Mouse (Mus musculus) liver, postnatal 0 days (tissue): ENCODE measurements around the gene Tmem167b. TPM values are rescaled to one million over a fixed set of nuclear protein-coding genes. Genes with fewer than 3 reads are reported as not detected.

ENCODE experiments used
- ATAC-seq: fragments of 200-750 bp; cut with Nextera tagmentation; 2 replicates; pipeline ENCODE4 v1.8.0; 2017; ENCODE audit warnings: mild to moderate bottlenecking, moderate library complexity
- DNase-seq: peaks from one replicate; pipeline ENCODE4 v3.0.0-alpha.2; 2016
- H3K27ac ChIP-seq: fragments of 300-500 bp; sonication (generic); 2 replicates; pipeline ENCODE4 v1.5.1; 2014; ENCODE audit warnings: antibody characterized with exemption, moderate library complexity, mild to moderate bottlenecking, low read depth
- H3K27me3 ChIP-seq: fragments of 300-500 bp; sonication (generic); 2 replicates; pipeline ENCODE4 v1.6.1; 2014; ENCODE audit warnings: low read length, control low read depth, mixed read lengths; ENCODE audit not compliant: insufficient read depth
- H3K36me3 ChIP-seq: fragments of 300-500 bp; sonication (generic); replicated peaks from 2 replicates; pipeline ENCODE4 v1.6.1; 2014; ENCODE audit warnings: mild to moderate bottlenecking, control low read depth, low read length, moderate library complexity, mixed read lengths; ENCODE audit not compliant: insufficient read depth
- H3K4me1 ChIP-seq: fragments of 300-500 bp; sonication (generic); 2 replicates; pipeline ENCODE4 v1.6.1; 2014; ENCODE audit warnings: antibody characterized with exemption, mild to moderate bottlenecking, control low read depth; ENCODE audit not compliant: insufficient read depth
- H3K4me2 ChIP-seq: fragments of 300-500 bp; sonication (generic); 2 replicates; pipeline ENCODE4 v1.6.1; 2014; ENCODE audit warnings: low read depth, mild to moderate bottlenecking, low read length, moderate library complexity, mixed read lengths
- H3K4me3 ChIP-seq: fragments of 300-500 bp; sonication (generic); 2 replicates; pipeline ENCODE4 v1.5.1; 2014; ENCODE audit warnings: low read depth, low read length
- H3K9ac ChIP-seq: fragments of 300-500 bp; sonication (generic); replicated peaks from 2 replicates; pipeline ENCODE4 v1.6.1; 2014; ENCODE audit warnings: mild to moderate bottlenecking, moderate library complexity
- H3K9me3 ChIP-seq: fragments of 300-500 bp; sonication (generic); 2 replicates; pipeline ENCODE4 v1.6.1; 2016; ENCODE audit warnings: mild to moderate bottlenecking, control low read depth, low read length, mixed read lengths
- CTCF ChIP-seq: sonication (generic); IDR thresholded peaks from 2 replicates; pipeline ENCODE4 v1.5.1; 2016; ENCODE audit warnings: antibody characterized with exemption, low read depth
- EP300 ChIP-seq: IDR thresholded peaks from 2 replicates; pipeline ENCODE4 v1.6.1; 2016; ENCODE audit warnings: antibody characterized with exemption, low read depth, mild to moderate bottlenecking
- WGBS: fragments of 180-500 bp; shearing (Covaris S2); extraction: QIAGEN DNeasy Blood & Tissue Kit; methylation state at CpG from one replicate; pipeline ENCODE4 v1.1.7; 2014; ENCODE audit not compliant: insufficient replicate concordance; 5-methylcytosine and 5-hydroxymethylcytosine counted together
- microRNA-seq: library from miRNA; unstranded; fragments of <30 nt; microRNA quantifications from one replicate; pipeline ENCODE4, GENCODE M21; 2016
- polyA plus RNA-seq: library from polyadenylated mRNA; unstranded; fragments of >200 nt; fragmentation: Nextera tagmentation; extraction: Ambion mirVana; gene quantifications from 2 replicates; pipeline ENCODE4 v1.2.1, GENCODE M21; 2015

The Tmem167b gene
- polyA plus RNA-seq, 1 experiment from 2014 or later, result 12.6 TPM

DNA sequence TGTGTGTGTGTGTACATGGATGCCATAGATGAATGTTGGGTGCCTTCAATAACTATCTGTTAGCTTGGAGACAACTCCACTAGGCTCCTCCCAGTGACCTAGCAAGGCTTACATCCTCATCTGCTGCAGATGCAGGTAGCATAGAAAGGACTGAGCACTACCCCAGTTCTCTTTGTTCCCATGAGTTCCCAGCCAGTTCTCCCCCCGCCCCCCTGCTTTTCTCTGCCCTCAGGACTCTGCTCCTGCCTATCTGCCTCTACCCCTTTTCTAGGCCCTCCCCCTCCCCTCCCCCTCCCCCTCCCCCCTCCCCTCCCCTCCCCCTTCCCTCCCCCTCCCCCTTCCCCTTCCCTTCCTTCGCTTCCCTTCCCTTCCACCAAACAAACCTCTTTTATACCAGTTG, 52.1 kb downstream of the Tmem167b start:
- Histone ChIP-seq H3K9me3 (no peaks in the 10 kb centered on the region), H3K27ac (no peak overlapping the region), H3K4me1 (0 out of 2 replicates have a peak, but pooled peaks cover 4% of the 10 kb centered on the region), H3K9ac (no peak overlapping the region), H3K27me3 (no peaks in the 10 kb centered on the region), H3K36me3 (no peaks in the 10 kb centered on the region), H3K4me3 (no peak overlapping the region), H3K4me2 (no peak overlapping the region)
- DNase-seq (no peak), ATAC-seq (no peak)
- WGBS, result 60% methylated on average over 1 of the region's 2 CpGs
- no peak for TF ChIP-seq EP300
- no peak for TF ChIP-seq CTCF

DNA sequence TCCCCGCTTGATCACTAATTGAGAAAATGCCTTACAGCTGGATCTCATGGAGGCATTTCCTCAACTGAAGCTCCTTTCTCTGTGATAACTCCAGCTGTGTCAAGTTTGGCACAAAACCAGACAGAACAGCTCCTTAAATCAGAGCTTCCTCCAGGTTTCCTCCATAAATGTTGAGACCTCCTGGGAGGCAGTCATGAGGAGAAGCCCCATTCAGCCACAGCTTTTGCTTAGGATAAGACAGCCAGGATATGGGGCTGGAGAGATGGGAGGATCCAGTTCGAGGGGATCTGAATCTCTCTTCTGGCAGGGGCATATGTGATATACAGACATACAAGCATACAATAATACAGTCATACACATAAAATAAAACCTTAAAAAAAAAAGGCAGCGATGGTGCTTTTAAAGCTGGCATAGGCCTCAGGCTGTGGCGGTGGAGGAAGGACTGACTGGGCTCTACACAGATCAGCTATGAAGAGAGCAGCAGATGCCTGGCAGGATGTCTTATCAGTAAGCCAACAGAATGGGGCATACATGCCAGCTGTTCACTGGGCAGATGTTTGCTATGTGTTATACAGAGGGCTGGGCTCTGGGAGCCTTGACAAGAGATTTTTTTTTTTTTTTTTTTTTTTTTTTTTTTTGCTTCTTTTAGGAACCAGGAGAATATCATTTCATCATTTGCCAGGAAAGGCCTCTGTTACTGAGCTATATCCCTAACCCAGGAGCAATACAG, 53.4 kb downstream of the Tmem167b start:
- H3K4me3 ChIP-seq, result no peak overlapping the region
- whole genome bisulfite sequencing, result 60% methylated on average over 3 of the region's 4 CpGs
- H3K4me2 ChIP-seq, result no peak overlapping the region
- H3K36me3 ChIP-seq, result no peaks in the 10 kb centered on the region
- H3K27me3 ChIP-seq, result 0 out of 2 replicates have a peak, but pooled peaks cover 3% of the 10 kb centered on the region
- peak; percentile 50 for DNase-seq
- H3K9me3 ChIP-seq, result no peaks in the 10 kb centered on the region
- no peak overlapping the region for H3K9ac ChIP-seq
- H3K27ac ChIP-seq, result peak overlapping the region; percentile 16; the same call in 1 of the 2 replicates
- ATAC-seq, result peak; percentile 100
- H3K4me1 ChIP-seq, result 0 out of 2 replicates have a peak, but pooled peaks cover 4% of the 10 kb centered on the region
- TF ChIP-seq EP300 (peak; percentile 91), CTCF (no peak)

Small RNA genes within 50 kb of the gene (microRNA-seq; reads per million reads assigned to microRNA genes)
- not detected for gene Gm22860

Other genes with a start within 250 kb of the Tmem167b start
- 0.49 and 0.76 TPM in 2 replicates for gene Mybphl, start 197.6 kb downstream of the Tmem167b start, polyA plus RNA-seq
- gene Psrc1, start 178.6 kb downstream of the Tmem167b start, polyA plus RNA-seq, result 5.6 and 7.8 TPM in 2 replicates
- gene Celsr2, start 146.9 kb downstream of the Tmem167b start, polyA plus RNA-seq, result 0.18 and 0.30 TPM in 2 replicates
- 39.0 and 41.7 TPM in 2 replicates for gene Sars, start 117.3 kb downstream of the Tmem167b start, polyA plus RNA-seq
- gene 1700013F07Rik, start 28.3 kb downstream of the Tmem167b start, polyA plus RNA-seq, result not detected in 2 replicates
- 0.59 and 0.72 TPM in 2 replicates for gene 5330417C22Rik, start 25.9 kb downstream of the Tmem167b start, polyA plus RNA-seq
- gene Taf13, start 9.2 kb upstream of the Tmem167b start, polyA plus RNA-seq, result 14.0 and 15.5 TPM in 2 replicates
- gene Wdr47, start 28.8 kb upstream of the Tmem167b start, polyA plus RNA-seq, result 0.64 and 0.80 TPM in 2 replicates
- gene Clcc1, start 91.4 kb upstream of the Tmem167b start, polyA plus RNA-seq, result 49.7 and 51.1 TPM in 2 replicates
- gene Gpsm2, start 159.8 kb upstream of the Tmem167b start, polyA plus RNA-seq, result 18.3 and 21.6 TPM in 2 replicates
- gene Aknad1, start 177.2 kb upstream of the Tmem167b start, polyA plus RNA-seq, result 0.06 and 0.13 TPM in 2 replicates